Mouse (Mus musculus): ENCODE results near the gene Timp2. TPM values are rescaled to one million over a fixed set of nuclear protein-coding genes. Genes with fewer than 3 reads are reported as not detected.

Gene Timp2
- polyA plus RNA-seq, 1 experiment = 244 TPM

DNA sequence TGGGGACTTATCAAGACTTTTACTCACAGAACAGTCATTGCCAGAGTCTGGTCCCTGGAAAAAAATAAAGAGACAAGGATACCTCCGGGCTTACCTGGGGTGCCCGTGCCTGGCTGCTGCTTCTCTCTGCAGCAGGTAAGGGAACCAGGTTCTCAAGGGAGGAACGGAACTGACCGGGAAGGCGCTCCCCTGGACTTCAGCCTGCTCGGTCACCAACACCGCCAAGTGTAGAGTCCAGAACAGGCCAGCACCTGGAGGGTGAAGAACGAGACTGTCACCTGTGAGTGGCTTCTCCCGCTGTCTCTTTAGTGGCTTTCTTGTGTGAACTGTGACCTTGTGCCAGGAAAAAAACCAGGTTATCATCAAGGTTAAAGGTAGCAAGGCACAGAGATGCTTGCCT, 68.0 kb downstream of the Timp2 start:
- Histone ChIP-seq H3K27ac (ENCODE audit: insufficient read depth, low read depth, low read length) (no peak overlapping the region), H3K4me3 (ENCODE audit: insufficient read depth, low read length) (no peak overlapping the region), H3K4me1 (ENCODE audit: control insufficient read depth, insufficient read depth, low read length) (peaks cover 3% of the 10 kb centered on the region; the same call in 1 of the 2 replicates)
- TF ChIP-seq CTCF (IDR thresholded peaks at IDR 0.05; ENCODE audit: low read depth, low read length) (no peak), POLR2A (IDR thresholded peaks at IDR 0.05; ENCODE audit: borderline replicate concordance, low read depth, low read length) (no peak)

- TF ChIP-seq POLR2A (IDR thresholded peaks at IDR 0.05; ENCODE audit: borderline replicate concordance, low read depth, low read length) (no peak), CTCF (IDR thresholded peaks at IDR 0.05; ENCODE audit: low read depth, low read length) (no peak)
- no peak overlapping the region for H3K4me3 ChIP-seq (ENCODE audit: insufficient read depth, low read length)
- H3K27ac ChIP-seq (ENCODE audit: insufficient read depth, low read depth, low read length) = no peak overlapping the region
- peaks cover 3% of the 10 kb centered on the region; the same call in 1 of the 2 replicates for H3K4me1 ChIP-seq (ENCODE audit: control insufficient read depth, insufficient read depth, low read length)
Observed at GRCm38 (mm10) chr11:118286434-118286833, 69.1 kb downstream of the Timp2 start.

DNA sequence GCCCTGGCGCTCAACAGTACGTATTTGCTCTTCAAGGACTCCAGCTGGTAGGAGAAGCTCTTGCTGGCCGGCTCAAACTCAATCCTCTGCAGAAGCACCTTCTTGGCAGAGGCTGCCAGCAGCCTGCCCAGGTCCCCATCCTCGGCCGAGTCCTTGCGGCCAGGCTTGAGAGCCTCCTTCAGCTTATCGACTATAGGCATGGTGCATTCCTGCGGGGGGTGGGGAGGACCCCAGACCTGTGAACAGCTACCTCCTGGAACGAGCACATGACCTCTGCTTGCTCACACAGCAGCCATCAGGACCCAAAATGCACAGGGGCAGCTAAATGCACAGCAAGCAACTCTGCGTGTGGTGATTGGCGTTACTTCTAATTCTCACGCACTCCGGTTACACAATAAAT, 69.7 kb downstream of the Timp2 start:
- H3K4me3 ChIP-seq (ENCODE audit: insufficient read depth, low read length) = no peak overlapping the region
- TF ChIP-seq CTCF (IDR thresholded peaks at IDR 0.05; ENCODE audit: low read depth, low read length) (no peak), POLR2A (IDR thresholded peaks at IDR 0.05; ENCODE audit: borderline replicate concordance, low read depth, low read length) (no peak)

GRCm38 (mm10) chr11:118280218-118280617, 75.3 kb downstream of the Timp2 start:
- Histone ChIP-seq H3K27ac (ENCODE audit: insufficient read depth, low read depth, low read length) (no peak overlapping the region), H3K4me3 (ENCODE audit: insufficient read depth, low read length) (no peak overlapping the region), H3K4me1 (ENCODE audit: control insufficient read depth, insufficient read depth, low read length) (peaks cover 5% of the 10 kb centered on the region; the same call in 1 of the 2 replicates)
- TF ChIP-seq CTCF (IDR thresholded peaks at IDR 0.05; ENCODE audit: low read depth, low read length) (no peak), POLR2A (IDR thresholded peaks at IDR 0.05; ENCODE audit: borderline replicate concordance, low read depth, low read length) (no peak)

More for the DNA sequence above, 69.7 kb downstream of the Timp2 start:
- no peak overlapping the region for H3K27ac ChIP-seq (ENCODE audit: insufficient read depth, low read depth, low read length)
- H3K4me1 ChIP-seq (ENCODE audit: control insufficient read depth, insufficient read depth, low read length) = peaks cover 3% of the 10 kb centered on the region; the same call in 1 of the 2 replicates

DNA sequence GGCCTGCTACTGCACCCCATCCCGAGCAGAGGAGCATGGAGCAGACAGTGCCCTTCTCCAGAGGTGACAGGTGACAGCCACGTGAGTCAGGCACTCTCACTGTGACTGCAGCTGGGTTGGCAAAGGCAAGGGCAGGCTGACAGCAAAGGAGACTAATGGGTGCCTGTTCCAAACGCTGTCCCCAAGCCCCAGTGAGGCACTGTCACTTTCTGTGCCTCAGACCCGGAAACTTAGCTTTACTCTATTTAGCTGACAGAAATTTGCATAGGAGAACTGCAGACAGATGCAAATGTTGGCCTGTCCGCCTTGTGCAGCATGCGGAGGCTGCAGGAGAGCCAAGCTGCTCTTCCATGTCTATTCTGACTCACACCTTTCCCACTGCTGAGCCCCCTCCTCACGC, 79.2 kb downstream of the Timp2 start:
- TF ChIP-seq CTCF (IDR thresholded peaks at IDR 0.05; ENCODE audit: low read depth, low read length) = no peak
- no peak for TF ChIP-seq POLR2A (IDR thresholded peaks at IDR 0.05; ENCODE audit: borderline replicate concordance, low read depth, low read length)
- no peak overlapping the region for H3K27ac ChIP-seq (ENCODE audit: insufficient read depth, low read depth, low read length)
- H3K4me3 ChIP-seq (ENCODE audit: insufficient read depth, low read length) = no peak overlapping the region
- peaks cover 11% of the 10 kb centered on the region; the same call in 1 of the 2 replicates for H3K4me1 ChIP-seq (ENCODE audit: control insufficient read depth, insufficient read depth, low read length)

DNA sequence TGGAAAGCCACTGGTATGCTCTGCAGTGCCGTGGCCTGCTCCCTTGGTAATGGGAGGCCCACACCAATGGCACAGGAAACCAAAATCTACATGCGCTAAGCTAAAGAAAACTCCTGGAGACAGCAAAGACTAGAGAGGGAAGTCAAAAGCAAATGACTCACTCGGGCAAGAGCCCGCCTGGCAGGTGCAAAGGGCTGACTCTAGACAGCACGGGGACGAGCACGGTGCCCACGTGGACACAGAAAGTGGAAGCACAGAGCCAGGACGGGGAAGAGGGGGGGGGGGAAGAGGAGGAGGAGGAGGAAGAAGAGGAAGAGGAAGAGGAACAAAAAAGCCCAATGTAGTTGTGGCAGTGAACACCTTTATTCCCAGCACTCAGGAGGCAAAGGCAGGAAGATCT, 80.4 kb downstream of the Timp2 start:
- Histone ChIP-seq H3K27ac (ENCODE audit: insufficient read depth, low read depth, low read length) (peak overlapping the region; percentile 66), H3K4me3 (ENCODE audit: insufficient read depth, low read length) (peak overlapping the region; percentile 2; the same call in 1 of the 2 replicates), H3K4me1 (ENCODE audit: control insufficient read depth, insufficient read depth, low read length) (peaks cover 15% of the 10 kb centered on the region)
- TF ChIP-seq CTCF (IDR thresholded peaks at IDR 0.05; ENCODE audit: low read depth, low read length) (no peak), POLR2A (IDR thresholded peaks at IDR 0.05; ENCODE audit: borderline replicate concordance, low read depth, low read length) (no peak)

DNA sequence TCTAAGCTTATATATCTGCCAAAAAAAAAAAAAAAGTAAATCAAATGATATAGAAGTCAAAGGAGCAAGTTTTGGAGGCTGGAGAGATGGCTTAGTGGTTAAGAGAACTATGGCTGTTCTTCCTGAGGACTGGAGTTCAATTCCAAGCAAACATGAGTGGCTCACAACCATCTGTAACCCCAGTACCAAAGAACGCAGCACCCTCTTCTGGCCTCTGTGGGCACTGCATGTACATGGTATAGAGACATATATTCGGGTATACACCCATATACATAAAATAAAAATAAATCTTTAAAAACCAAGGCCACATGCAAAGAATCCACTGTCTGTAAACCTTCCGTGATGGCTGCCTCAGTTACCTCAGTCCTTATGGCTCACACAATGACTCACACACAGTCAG, 85.7 kb downstream of the Timp2 start:
- H3K27ac ChIP-seq (ENCODE audit: insufficient read depth, low read depth, low read length) = peak overlapping the region; percentile 39; the same call in 1 of the 2 replicates
- no peak overlapping the region for H3K4me3 ChIP-seq (ENCODE audit: insufficient read depth, low read length)
- H3K4me1 ChIP-seq (ENCODE audit: control insufficient read depth, insufficient read depth, low read length) = peaks cover 8% of the 10 kb centered on the region
- TF ChIP-seq POLR2A (IDR thresholded peaks at IDR 0.05; ENCODE audit: borderline replicate concordance, low read depth, low read length) = no peak
- no peak for TF ChIP-seq CTCF (IDR thresholded peaks at IDR 0.05; ENCODE audit: low read depth, low read length)

DNA sequence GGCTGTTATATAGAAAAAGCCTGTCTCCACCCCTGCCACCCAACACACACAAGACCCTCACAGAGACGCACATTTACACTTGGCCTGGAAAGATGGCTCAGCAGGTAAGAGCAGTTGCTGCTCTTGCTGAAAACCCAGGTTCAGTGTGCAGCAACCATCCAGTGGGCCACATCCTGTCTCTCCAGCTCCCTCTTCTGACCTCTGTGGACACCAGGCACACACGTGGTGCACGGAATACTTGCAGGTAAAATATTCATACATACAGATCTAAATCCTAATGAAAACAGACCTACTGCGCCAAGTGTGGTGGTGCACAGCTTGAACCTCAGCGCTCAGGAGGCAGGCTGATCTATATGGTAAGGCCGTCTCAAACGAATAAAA, 88.9 kb downstream of the Timp2 start:
- Histone ChIP-seq H3K27ac (ENCODE audit: insufficient read depth, low read depth, low read length) (no peak overlapping the region), H3K4me3 (ENCODE audit: insufficient read depth, low read length) (no peak overlapping the region), H3K4me1 (ENCODE audit: control insufficient read depth, insufficient read depth, low read length) (peaks cover 6% of the 10 kb centered on the region)
- TF ChIP-seq POLR2A (IDR thresholded peaks at IDR 0.05; ENCODE audit: borderline replicate concordance, low read depth, low read length) = no peak
- no peak for TF ChIP-seq CTCF (IDR thresholded peaks at IDR 0.05; ENCODE audit: low read depth, low read length)

GRCm38 (mm10) chr11:118266044-118266665, 89.4 kb downstream of the Timp2 start:
- Histone ChIP-seq H3K27ac (ENCODE audit: insufficient read depth, low read depth, low read length) (no peak overlapping the region), H3K4me3 (ENCODE audit: insufficient read depth, low read length) (no peak overlapping the region), H3K4me1 (ENCODE audit: control insufficient read depth, insufficient read depth, low read length) (peaks cover 6% of the 10 kb centered on the region)
- TF ChIP-seq CTCF (IDR thresholded peaks at IDR 0.05; ENCODE audit: low read depth, low read length) = no peak
- no peak for TF ChIP-seq POLR2A (IDR thresholded peaks at IDR 0.05; ENCODE audit: borderline replicate concordance, low read depth, low read length)

GRCm38 (mm10) chr11:118265621-118266020, 89.9 kb downstream of the Timp2 start:
- Histone ChIP-seq H3K27ac (ENCODE audit: insufficient read depth, low read depth, low read length) (no peak overlapping the region), H3K4me1 (ENCODE audit: control insufficient read depth, insufficient read depth, low read length) (peaks cover 6% of the 10 kb centered on the region), H3K4me3 (ENCODE audit: insufficient read depth, low read length) (no peak overlapping the region)
- TF ChIP-seq POLR2A (IDR thresholded peaks at IDR 0.05; ENCODE audit: borderline replicate concordance, low read depth, low read length) = no peak
- TF ChIP-seq CTCF (IDR thresholded peaks at IDR 0.05; ENCODE audit: low read depth, low read length) = no peak

Data from bone marrow macrophage, adult 2 months (primary cell).